Mouse (Mus musculus) heart, postnatal 0 days (tissue): Measurements from ENCODE around the gene Elk3. TPM values are rescaled to one million over a fixed set of nuclear protein-coding genes. Genes with fewer than 3 reads are reported as not detected.

Experiments used
- ATAC-seq: fragments of 200-750 bp; cut with Nextera tagmentation; 2 replicates; pipeline ENCODE4 v1.8.0; 2017; ENCODE audit warnings: low read depth, moderate number of reproducible peaks, moderate library complexity; ENCODE audit not compliant: insufficient read depth
- DNase-seq: peaks from one replicate; pipeline ENCODE4 v3.0.0-alpha.2; 2016; ENCODE audit warnings: low spot score
- H3K27ac ChIP-seq: fragments of 300-500 bp; sonication (generic); 2 replicates; pipeline ENCODE4 v1.5.1; 2014; ENCODE audit warnings: low read depth, mild to moderate bottlenecking
- H3K27me3 ChIP-seq: fragments of 300-500 bp; sonication (generic); 2 replicates; pipeline ENCODE4 v1.6.1; 2014; ENCODE audit warnings: low read length, mixed read lengths; ENCODE audit not compliant: control insufficient read depth, insufficient read depth
- H3K36me3 ChIP-seq: fragments of 300-500 bp; sonication (generic); replicated peaks from 2 replicates; pipeline ENCODE4 v1.6.1; 2014; ENCODE audit warnings: low read length, mixed read lengths; ENCODE audit not compliant: control insufficient read depth, insufficient read depth
- H3K4me1 ChIP-seq: fragments of 300-500 bp; sonication (generic); 2 replicates; pipeline ENCODE4 v1.6.1; 2014; ENCODE audit warnings: antibody characterized with exemption; ENCODE audit not compliant: control insufficient read depth, insufficient read depth
- H3K4me2 ChIP-seq: fragments of 300-500 bp; sonication (generic); 2 replicates; pipeline ENCODE4 v1.6.1; 2014; ENCODE audit warnings: low read depth, mild to moderate bottlenecking, low read length, moderate library complexity
- H3K4me3 ChIP-seq: fragments of 300-500 bp; sonication (generic); 2 replicates; pipeline ENCODE4 v1.5.1; 2014; ENCODE audit warnings: low read depth, low read length
- H3K9ac ChIP-seq: fragments of 300-500 bp; sonication (generic); replicated peaks from 2 replicates; pipeline ENCODE4 v1.6.1; 2014; ENCODE audit warnings: low read depth, low read length, mixed read lengths
- H3K9me3 ChIP-seq: fragments of 300-500 bp; sonication (generic); replicated peaks from 2 replicates; pipeline ENCODE4 v1.6.1; 2016; ENCODE audit warnings: low read length; ENCODE audit not compliant: control insufficient read depth
- CTCF ChIP-seq: IDR thresholded peaks from 2 replicates; pipeline ENCODE4 v1.5.1; 2016; ENCODE audit warnings: antibody characterized with exemption, control low read depth, low read depth
- EP300 ChIP-seq: IDR thresholded peaks from 2 replicates; pipeline ENCODE4 v1.6.1; 2016; ENCODE audit warnings: antibody characterized with exemption, low read depth
- WGBS: fragments of 180-500 bp; shearing (Covaris S2); extraction: QIAGEN DNeasy Blood & Tissue Kit; methylation state at CpG from one replicate; pipeline ENCODE4 v1.1.7; 2014; 5-methylcytosine and 5-hydroxymethylcytosine counted together
- polyA plus RNA-seq: library from polyadenylated mRNA; unstranded; fragments of >200 nt; fragmentation: Nextera tagmentation; extraction: Ambion mirVana; gene quantifications from 2 replicates; pipeline ENCODE4 v1.2.1, GENCODE M21; 2015
- total RNA-seq: library from RNA; depleted of rRNA; stranded (reverse); fragments of >200 nt; gene quantifications from 2 replicates; pipeline ENCODE4 v1.2.3, GENCODE M21; 2014; ENCODE audit warnings: low replicate concordance

The Elk3 gene
- total and polyA plus RNA-seq, 2 experiments from 2014 or later, result 34.4 to 45.0 TPM

GRCm38 (mm10) chr10:93242208-93242607, 68.7 kb downstream of the Elk3 start:
- TF ChIP-seq EP300 (no peak), CTCF (no peak)
- no peak for ATAC-seq
- peaks cover 46% of the 10 kb centered on the region for H3K36me3 ChIP-seq
- WGBS, result 40% methylated on average over 3 of the region's 3 CpGs
- DNase-seq, result no peak
- H3K4me3 ChIP-seq, result no peak overlapping the region
- no peak overlapping the region for H3K9ac ChIP-seq
- no peaks in the 10 kb centered on the region for H3K9me3 ChIP-seq
- peaks cover 6% of the 10 kb centered on the region; the same call in 1 of the 2 replicates for H3K4me1 ChIP-seq
- no peak overlapping the region for H3K27ac ChIP-seq
- H3K4me2 ChIP-seq, result no peak overlapping the region
- H3K27me3 ChIP-seq, result no peaks in the 10 kb centered on the region

- Histone ChIP-seq H3K27me3 (no peaks in the 10 kb centered on the region), H3K9ac (no peak overlapping the region), H3K4me3 (no peak overlapping the region), H3K36me3 (peaks cover 61% of the 10 kb centered on the region), H3K4me1 (peaks cover 6% of the 10 kb centered on the region; the same call in 1 of the 2 replicates), H3K27ac (no peak overlapping the region), H3K9me3 (no peaks in the 10 kb centered on the region), H3K4me2 (no peak overlapping the region)
- TF ChIP-seq CTCF (no peak), EP300 (no peak)
- 38% methylated on average over 9 of the region's 9 CpGs for whole genome bisulfite sequencing
- DNase-seq (no peak), ATAC-seq (peak; percentile 47; the same call in 1 of the 2 replicates)
These were observed 71.6 kb downstream of the Elk3 start for GRCm38 (mm10) chr10:93239201-93239806.

DNA sequence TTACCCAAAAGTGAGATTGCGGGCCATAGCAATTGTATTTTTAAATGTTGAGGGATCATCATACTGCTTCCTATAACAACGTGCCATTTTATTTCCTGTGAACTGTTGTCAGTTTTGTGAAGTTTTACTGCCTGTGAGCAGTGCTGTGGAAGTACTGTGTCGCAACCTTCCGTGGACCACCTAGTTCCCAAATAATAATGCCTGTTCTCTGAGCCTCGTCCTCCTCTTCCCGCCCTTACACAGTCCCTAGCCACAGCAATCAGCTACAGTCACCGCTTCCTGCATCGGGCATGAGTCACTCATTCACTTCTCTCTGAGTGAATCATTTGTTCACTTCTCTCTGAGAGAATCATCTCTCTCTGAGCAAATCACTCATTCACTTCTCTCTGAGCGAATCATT, 76.2 kb downstream of the Elk3 start:
- TF ChIP-seq EP300 (no peak), CTCF (no peak)
- Histone ChIP-seq H3K4me1 (peaks cover 6% of the 10 kb centered on the region; the same call in 1 of the 2 replicates), H3K4me3 (no peak overlapping the region), H3K27me3 (no peaks in the 10 kb centered on the region), H3K27ac (no peak overlapping the region), H3K4me2 (no peak overlapping the region), H3K9ac (no peak overlapping the region), H3K9me3 (no peaks in the 10 kb centered on the region), H3K36me3 (peaks cover 66% of the 10 kb centered on the region)
- ATAC-seq (no peak), DNase-seq (no peak)
- 90% methylated on average over 9 of the region's 9 CpGs for WGBS

GRCm38 (mm10) chr10:93233665-93234194, 77.2 kb downstream of the Elk3 start:
- Histone ChIP-seq H3K27ac (no peak overlapping the region), H3K4me2 (no peak overlapping the region), H3K27me3 (no peaks in the 10 kb centered on the region), H3K4me1 (no peaks in the 10 kb centered on the region), H3K9ac (no peak overlapping the region), H3K4me3 (no peak overlapping the region), H3K9me3 (no peaks in the 10 kb centered on the region), H3K36me3 (peaks cover 59% of the 10 kb centered on the region)
- 85% methylated on average over 6 of the region's 6 CpGs for WGBS
- ATAC-seq, result no peak
- no peak for DNase-seq
- no peak for TF ChIP-seq EP300
- TF ChIP-seq CTCF, result no peak

DNA sequence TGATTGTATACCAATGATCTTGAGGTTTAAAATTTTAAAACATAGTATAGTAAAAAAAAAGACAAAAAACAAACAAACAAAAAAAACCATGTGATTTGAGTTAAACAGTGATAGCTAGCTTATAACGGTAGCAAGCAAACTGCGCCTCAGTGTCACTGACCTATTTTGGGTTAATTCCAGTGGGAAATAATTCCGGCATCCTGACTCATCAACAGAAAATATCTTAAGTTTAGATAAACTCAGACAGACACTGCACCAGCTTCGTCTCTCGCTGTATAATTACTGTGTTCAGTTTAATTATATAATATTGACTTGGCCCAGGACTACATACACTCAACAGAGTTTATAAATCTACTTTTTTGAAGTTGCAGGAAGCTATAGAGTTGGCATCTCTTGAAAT, 79.0 kb downstream of the Elk3 start:
- 81% methylated on average over 5 of the region's 5 CpGs for WGBS
- ATAC-seq (no peak), DNase-seq (no peak)
- Histone ChIP-seq H3K4me1 (no peaks in the 10 kb centered on the region), H3K36me3 (peaks cover 50% of the 10 kb centered on the region), H3K27me3 (no peaks in the 10 kb centered on the region), H3K4me3 (no peak overlapping the region), H3K27ac (no peak overlapping the region), H3K9ac (no peak overlapping the region), H3K9me3 (no peaks in the 10 kb centered on the region), H3K4me2 (no peak overlapping the region)
- TF ChIP-seq CTCF (no peak), EP300 (no peak)

GRCm38 (mm10) chr10:93231490-93231889, 79.4 kb downstream of the Elk3 start:
- H3K9me3 ChIP-seq, result no peaks in the 10 kb centered on the region
- no peaks in the 10 kb centered on the region for H3K27me3 ChIP-seq
- peaks cover 52% of the 10 kb centered on the region for H3K36me3 ChIP-seq
- TF ChIP-seq EP300 (no peak), CTCF (no peak)
- H3K4me1 ChIP-seq, result no peaks in the 10 kb centered on the region
- no peak overlapping the region for H3K4me3 ChIP-seq
- no peak overlapping the region for H3K27ac ChIP-seq
- no peak for DNase-seq
- no peak overlapping the region for H3K4me2 ChIP-seq
- 78% methylated on average over 4 of the region's 4 CpGs for WGBS
- no peak for ATAC-seq
- H3K9ac ChIP-seq, result no peak overlapping the region
